Mouse (Mus musculus) CH12.LX (cell line): ENCODE measurements around the gene Lime1. TPM values are rescaled to one million over a fixed set of nuclear protein-coding genes. Genes with fewer than 3 reads are reported as not detected.

Source experiments
- DNase-seq: peaks from one replicate; pipeline ENCODE4 v3.0.0-alpha.2; 2013; ENCODE audit errors: extremely low read depth
- H3K27ac ChIP-seq: 2 replicates; pipeline ENCODE4 v1.5.1; 2012; ENCODE audit warnings: low read depth, mild to moderate bottlenecking, control low read depth, moderate library complexity; ENCODE audit not compliant: insufficient read depth
- H3K27me3 ChIP-seq: replicated peaks from 2 replicates; pipeline ENCODE3; 2012; ENCODE audit warnings: inconsistent platforms
- H3K36me3 ChIP-seq, 2 experiments: replicated peaks in 1 of 2; 2 replicates each; pipeline versions ENCODE3 to v1.6.1; 2012; ENCODE audit warnings: inconsistent platforms in 1 of 2, low read length in 1 of 2, mild to moderate bottlenecking in 1 of 2, mixed read lengths in 1 of 2, moderate library complexity in 1 of 2; ENCODE audit not compliant: control insufficient read depth in 1 of 2, insufficient read depth in 1 of 2
- H3K4me1 ChIP-seq, 2 experiments: 2 replicates each; pipeline ENCODE4 v1.6.1; 2012; ENCODE audit warnings: inconsistent platforms in 1 of 2, moderate library complexity in 1 of 2; ENCODE audit not compliant: insufficient read depth in 2 of 2, control insufficient read depth in 1 of 2
- H3K4me2 ChIP-seq: 2 replicates; pipeline ENCODE4 v1.6.1; 2012; ENCODE audit warnings: low read depth, mild to moderate bottlenecking, control low read depth; ENCODE audit not compliant: poor library complexity, insufficient read depth, severe bottlenecking
- H3K4me3 ChIP-seq, 3 experiments: fragments of 150-350 bp in 1 of 3; sonication (generic) in 1 of 3; replicated peaks in 1 of 3; 2 replicates each; pipeline versions ENCODE3 to v1.5.1; 2011 to 2012; ENCODE audit warnings: low read depth in 2 of 3, low read length in 2 of 3, mild to moderate bottlenecking in 2 of 3, moderate library complexity in 2 of 3, control low read depth in 1 of 3, improper control_type of control experiment in 1 of 3, inconsistent platforms in 1 of 3, mixed read lengths in 1 of 3; ENCODE audit not compliant: poor library complexity in 1 of 3
- H3K79me2 ChIP-seq: replicated peaks from 2 replicates; pipeline ENCODE4 v1.6.1; 2012; ENCODE audit warnings: mild to moderate bottlenecking, moderate library complexity; ENCODE audit not compliant: control insufficient read depth, poor library complexity, insufficient read depth, severe bottlenecking; ENCODE audit errors: extremely low read depth
- H3K9ac ChIP-seq: 2 replicates; pipeline ENCODE4 v1.6.1; 2012; ENCODE audit warnings: low read depth, mild to moderate bottlenecking, control low read depth, moderate library complexity; ENCODE audit not compliant: insufficient read depth
- H3K9me3 ChIP-seq: replicated peaks from 2 replicates; pipeline ENCODE3; 2012; ENCODE audit warnings: low read length, inconsistent platforms, mixed read lengths
- BHLHE40 ChIP-seq: IDR thresholded peaks from 2 replicates; pipeline ENCODE4 v1.6.1; 2011; ENCODE audit warnings: mild to moderate bottlenecking, low read depth, low read length, improper control_type of control experiment
- CHD2 ChIP-seq: IDR thresholded peaks from 2 replicates; pipeline ENCODE4 v1.6.1; 2011; ENCODE audit warnings: low read length, improper control_type of control experiment
- CTCF ChIP-seq, 2 experiments: IDR thresholded peaks in 1 of 2; conservative IDR thresholded peaks in 1 of 2; 2 replicates each; pipeline ENCODE4 v1.5.1; 2011 to 2012; ENCODE audit warnings: low read depth in 2 of 2, low read length in 2 of 2, improper control_type of control experiment in 1 of 2, inconsistent platforms in 1 of 2, mild to moderate bottlenecking in 1 of 2, moderate library complexity in 1 of 2
- ELF1 ChIP-seq: IDR thresholded peaks from 2 replicates; pipeline ENCODE4 v1.6.1; 2014; ENCODE audit warnings: low read depth, mild to moderate bottlenecking, inconsistent platforms, low read length, improper control_type of control experiment
- EP300 ChIP-seq: IDR thresholded peaks from 2 replicates; pipeline ENCODE4 v1.6.1; 2011; ENCODE audit warnings: low read length, improper control_type of control experiment
- GABPA ChIP-seq: IDR thresholded peaks from 2 replicates; pipeline ENCODE4 v1.6.1; 2012; ENCODE audit warnings: low read depth, low read length, improper control_type of control experiment, inconsistent platforms; ENCODE audit not compliant: insufficient replicate concordance
- HCFC1 ChIP-seq: IDR thresholded peaks from 2 replicates; pipeline ENCODE4 v1.6.1; 2012; ENCODE audit warnings: low read depth, mild to moderate bottlenecking, inconsistent platforms, low read length, improper control_type of control experiment
- JUND ChIP-seq: conservative IDR thresholded peaks from 2 replicates; pipeline ENCODE4 v1.6.1; 2011; ENCODE audit warnings: low read depth, low read length, improper control_type of control experiment
- KAT2A ChIP-seq: IDR thresholded peaks from 2 replicates; pipeline ENCODE4 v1.6.1; 2012; ENCODE audit warnings: low read length, improper control_type of control experiment, inconsistent platforms; ENCODE audit not compliant: insufficient replicate concordance
- MAFK ChIP-seq: IDR thresholded peaks from 2 replicates; pipeline ENCODE4 v1.6.1; 2011; ENCODE audit warnings: low read length, improper control_type of control experiment; ENCODE audit not compliant: insufficient replicate concordance
- MAZ ChIP-seq: IDR thresholded peaks from 2 replicates; pipeline ENCODE4 v1.6.1; 2012; ENCODE audit warnings: low read depth, mild to moderate bottlenecking, inconsistent platforms, low read length, improper control_type of control experiment, moderate library complexity
- MEF2A ChIP-seq: IDR thresholded peaks from 2 replicates; pipeline ENCODE4 v1.6.1; 2014; ENCODE audit warnings: low read depth, mild to moderate bottlenecking, inconsistent platforms, low read length, improper control_type of control experiment, borderline replicate concordance
- MXI1 ChIP-seq: IDR thresholded peaks from 2 replicates; pipeline ENCODE4 v1.6.1; 2011; ENCODE audit warnings: mild to moderate bottlenecking, low read depth, low read length, improper control_type of control experiment
- NELFE ChIP-seq: IDR thresholded peaks from 2 replicates; pipeline ENCODE4 v1.6.1; 2011; ENCODE audit warnings: low read depth, low read length, improper control_type of control experiment
- NRF1 ChIP-seq: IDR thresholded peaks from 2 replicates; pipeline ENCODE4 v1.6.1; 2014; ENCODE audit warnings: low read depth, mild to moderate bottlenecking, inconsistent platforms, low read length, improper control_type of control experiment, moderate library complexity
- PAX5 ChIP-seq: IDR thresholded peaks from 2 replicates; pipeline ENCODE4 v1.6.1; 2012; ENCODE audit warnings: low read length, inconsistent platforms, mixed read lengths
- POLR2AphosphoS2 ChIP-seq: IDR thresholded peaks from 2 replicates; pipeline ENCODE4 v1.6.1; 2011; ENCODE audit warnings: low read depth, low read length, improper control_type of control experiment
- RAD21 ChIP-seq: IDR thresholded peaks from 2 replicates; pipeline ENCODE4 v1.6.1; 2011; ENCODE audit warnings: low read depth, mild to moderate bottlenecking, low read length, improper control_type of control experiment, moderate library complexity
- RCOR1 ChIP-seq: conservative IDR thresholded peaks from 2 replicates; pipeline ENCODE4 v1.6.1; 2012; ENCODE audit warnings: low read depth, mild to moderate bottlenecking, inconsistent platforms, low read length, improper control_type of control experiment
- SIN3A ChIP-seq: IDR thresholded peaks from 2 replicates; pipeline ENCODE4 v1.6.1; 2012; ENCODE audit warnings: low read length, improper control_type of control experiment, inconsistent platforms
- TBP ChIP-seq: conservative IDR thresholded peaks from 2 replicates; pipeline ENCODE4 v1.6.1; 2011; ENCODE audit warnings: low read depth, low read length, improper control_type of control experiment
- TCF12 ChIP-seq: IDR thresholded peaks from 2 replicates; pipeline ENCODE4 v1.6.1; 2014; ENCODE audit warnings: low read depth, mild to moderate bottlenecking, inconsistent platforms, low read length, improper control_type of control experiment
- UBTF ChIP-seq: IDR thresholded peaks from 2 replicates; pipeline ENCODE4 v1.6.1; 2012; ENCODE audit warnings: low read depth, mild to moderate bottlenecking, inconsistent platforms, low read length, improper control_type of control experiment, moderate library complexity
- USF1 ChIP-seq: IDR thresholded peaks from 2 replicates; pipeline ENCODE4 v1.6.1; 2014; ENCODE audit warnings: low read depth, mild to moderate bottlenecking, inconsistent platforms, low read length, improper control_type of control experiment
- USF2 ChIP-seq: conservative IDR thresholded peaks from 2 replicates; pipeline ENCODE4 v1.6.1; 2011; ENCODE audit warnings: low read depth, low read length, improper control_type of control experiment
- ZC3H11A ChIP-seq: IDR thresholded peaks from 2 replicates; pipeline ENCODE4 v1.6.1; 2012; ENCODE audit warnings: low read depth, mild to moderate bottlenecking, inconsistent platforms, low read length, improper control_type of control experiment
- ZKSCAN1 ChIP-seq: IDR thresholded peaks from 2 replicates; pipeline ENCODE4 v1.6.1; 2012; ENCODE audit warnings: low read depth, inconsistent platforms, low read length, improper control_type of control experiment, borderline replicate concordance
- ZMIZ1 ChIP-seq: IDR thresholded peaks from 2 replicates; pipeline ENCODE4 v1.6.1; 2012; ENCODE audit warnings: low read depth, mild to moderate bottlenecking, inconsistent platforms, low read length, improper control_type of control experiment
- ZNF384 ChIP-seq: IDR thresholded peaks from 2 replicates; pipeline ENCODE4 v1.6.1; 2012; ENCODE audit warnings: low read depth, low read length, improper control_type of control experiment, inconsistent platforms
- dilution Hi-C: fragments of 300-500 bp; cut with MboI; formaldehyde crosslinking; loops from 2 replicates; pipeline ENCODE4 v1.14.3; 2020; ENCODE audit warnings: low sequenced_read_pairs; ENCODE audit not compliant: extremely low pct_unique_long_range_greater_than_20kb, extremely low pct_ligation_motif_present
- in situ Hi-C: fragments of 300-500 bp; cut with MboI; formaldehyde crosslinking; loops from 3 replicates; pipeline ENCODE4 v1.14.3; 2019; ENCODE audit warnings: low sequenced_read_pairs, low pct_ligation_motif_present, low pct_unique_long_range_greater_than_20kb, mixed read lengths
- polyA plus RNA-seq: library from polyadenylated mRNA; unstranded; fragments of >175 nt; gene quantifications from 2 replicates; pipeline ENCODE4 v1.2.1, GENCODE M21; 2012; ENCODE audit warnings: low read depth; ENCODE audit not compliant: insufficient read length
- total RNA-seq, 2 experiments: library from RNA; depleted of rRNA; stranded (reverse); fragments of 300-350 nt in 1 of 2; fragments of >200 nt in 1 of 2; gene quantifications; 2 replicates each; pipeline ENCODE4 v1.2.3; 2012 to 2014

Gene Lime1
- total and polyA plus RNA-seq, 3 experiments, result 59.7 to 70.7 (median 61.5) TPM

DNA sequence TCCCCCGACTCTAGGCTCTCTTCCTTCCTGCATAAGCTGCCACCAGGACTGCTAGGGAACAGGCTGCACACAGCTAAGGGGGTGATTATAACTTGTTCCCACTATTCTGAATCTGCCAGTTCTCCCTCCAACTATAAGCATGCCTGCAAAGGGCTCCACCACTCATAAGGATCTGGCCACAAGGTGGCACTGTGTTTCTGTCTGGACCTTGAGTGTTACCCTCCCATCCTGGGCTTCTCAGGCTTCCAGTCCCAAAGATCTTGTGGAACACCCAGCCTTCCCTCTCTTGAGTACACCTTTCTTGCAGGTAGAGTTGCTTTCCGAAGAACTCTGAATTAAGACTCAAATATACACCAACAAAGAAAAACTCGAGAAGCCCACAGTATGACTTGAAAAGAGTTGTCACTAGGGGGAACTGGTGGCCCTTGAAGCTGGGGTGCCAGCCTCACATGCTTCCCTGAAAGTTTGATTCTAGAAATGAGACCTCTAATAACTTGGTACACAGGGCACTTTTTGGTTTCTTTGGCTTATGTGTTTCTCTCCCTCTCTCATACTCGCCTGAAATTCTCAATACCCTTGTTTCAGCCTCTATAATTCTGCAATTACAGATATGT lies 12.8 kb downstream of the Lime1 start (continued):
- TF ChIP-seq SIN3A (peak; percentile 54; the same call in 1 of the 2 replicates), GABPA (no peak), CHD2 (no peak), TBP (no peak), RCOR1 (no peak), UBTF (no peak), ZC3H11A (peak; percentile 76), NRF1 (no peak), USF2 (no peak), HCFC1 (no peak), ELF1 (peak; percentile 25; the same call in 1 of the 2 replicates)

GRCm38 (mm10) chr2:181394086-181394485 lies 14.2 kb downstream of the Lime1 start:
- no peaks in the 10 kb centered on the region for H3K9me3 ChIP-seq

DNA sequence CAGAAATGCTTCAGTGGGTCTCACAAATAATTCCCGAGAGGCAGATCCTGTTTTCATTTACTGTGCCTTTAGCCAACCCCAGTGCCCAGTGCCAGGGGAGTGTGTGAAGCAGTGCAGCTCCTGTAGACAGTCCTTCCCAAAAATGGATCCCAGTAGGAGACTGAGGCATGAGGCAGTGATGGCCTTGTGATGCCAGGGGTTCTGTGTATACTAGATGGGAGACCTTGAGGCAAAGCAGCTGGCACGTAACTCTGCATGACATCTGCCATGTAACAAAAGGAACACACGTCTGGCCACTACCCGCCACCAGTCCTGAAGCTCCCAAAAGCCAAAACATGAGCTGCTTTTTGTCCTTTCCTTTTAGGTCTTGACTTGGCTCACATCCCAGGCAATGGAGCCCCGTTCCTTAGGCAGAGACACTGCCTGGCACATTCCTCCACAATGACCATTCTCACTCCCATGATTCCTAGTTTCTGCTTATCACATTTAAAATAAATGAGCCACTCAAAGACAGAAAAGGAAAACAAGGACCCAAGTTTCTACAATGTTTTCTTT lies 17.4 kb downstream of the Lime1 start:
- no peak overlapping the region for H3K4me3 ChIP-seq
- H3K4me1 ChIP-seq, result 0 out of 4 replicates have a peak, but pooled peaks cover 0 to 3% of the 10 kb centered on the region in 2 experiments
- H3K9me3 ChIP-seq, result no peaks in the 10 kb centered on the region
- no peaks in the 10 kb centered on the region for H3K27me3 ChIP-seq
- no peak overlapping the region for H3K27ac ChIP-seq
- peaks cover 0 to 33% of the 10 kb centered on the region in 2 experiments for H3K36me3 ChIP-seq
- H3K79me2 ChIP-seq, result no peaks in the 10 kb centered on the region
- dilution Hi-C loops, result no loop called here
- no peak overlapping the region for H3K4me2 ChIP-seq
- H3K9ac ChIP-seq, result no peak overlapping the region
- in situ Hi-C loops, result no loop called here
- no peak for DNase-seq
- TF ChIP-seq RAD21 (no peak), GABPA (no peak), KAT2A (no peak), NELFE (no peak), POLR2AphosphoS2 (no peak), ZMIZ1 (no peak), JUND (no peak), TBP (no peak), MXI1 (no peak), BHLHE40 (no peak), TCF12 (no peak), ZC3H11A (no peak), MAFK (no peak), RCOR1 (no peak), ZNF384 (no peak), MEF2A (no peak)

More at GRCm38 (mm10) chr2:181394086-181394485, 14.2 kb downstream of the Lime1 start:
- Histone ChIP-seq H3K36me3 (peaks cover 12 to 63% of the 10 kb centered on the region in 2 experiments), H3K27me3 (no peaks in the 10 kb centered on the region), H3K4me2 (no peak overlapping the region), H3K9ac (no peak overlapping the region), H3K4me1 (no peaks in the 10 kb centered on the region), H3K4me3 (no peak overlapping the region), H3K79me2 (no peaks in the 10 kb centered on the region), H3K27ac (no peak overlapping the region)
- TF ChIP-seq CTCF (conservative IDR thresholded peaks at IDR 0.05 in 1 of 2, IDR thresholded peaks at IDR 0.05 in 1 of 2; ENCODE audit: low read depth in 2 of 2, low read length in 2 of 2) (no peak), PAX5 (no peak), ELF1 (no peak), ZKSCAN1 (no peak), EP300 (no peak), JUND (no peak), ZNF384 (no peak), RCOR1 (no peak), USF1 (no peak), MXI1 (no peak), HCFC1 (no peak), RAD21 (no peak), MAZ (no peak), CHD2 (no peak)
- no peak for DNase-seq
- in situ Hi-C loops, result loop anchor here (5.0 kb wide), 2 partner anchors 93 to 183 kb away; no protein-coding TSS in a partner anchor
- dilution Hi-C loops, result no loop called here
